Mouse (Mus musculus): Measurements from ENCODE around the gene Tec.
A peak's percentile ranks its signal among the peaks of the same experiment; 100 is the strongest.

Tec gene

GRCm38 (mm10) chr5:72736868-72737267, 131.4 kb downstream of the Tec start:
- DNase-seq (ENCODE audit: low spot score in 2 of 2) = no peak

GRCm38 (mm10) chr5:72736437-72736836, 131.8 kb downstream of the Tec start:
- DNase-seq (ENCODE audit: low spot score in 2 of 2) = no peak

GRCm38 (mm10) chr5:72735763-72736162, 132.5 kb downstream of the Tec start:
- DNase-seq (ENCODE audit: low spot score in 2 of 2) = no peak

- DNase-seq (ENCODE audit: low spot score in 2 of 2) = no peak
These were observed 135.4 kb downstream of the Tec start for GRCm38 (mm10) chr5:72732885-72733284.

GRCm38 (mm10) chr5:72725404-72725803, 142.9 kb downstream of the Tec start:
- no peak for DNase-seq (ENCODE audit: low spot score in 2 of 2)

- DNase-seq (ENCODE audit: low spot score in 2 of 2) = no peak
These were observed 144.9 kb downstream of the Tec start for GRCm38 (mm10) chr5:72723429-72723828.

- DNase-seq (ENCODE audit: low spot score in 2 of 2) = no peak
These were observed 147.7 kb downstream of the Tec start for GRCm38 (mm10) chr5:72720587-72720986.

GRCm38 (mm10) chr5:72710572-72711278, 157.6 kb downstream of the Tec start:
- peak; percentile 51 to 71 for DNase-seq (ENCODE audit: low spot score in 2 of 2)

- DNase-seq (ENCODE audit: low spot score in 2 of 2) = no peak
These were observed 158.3 kb downstream of the Tec start for GRCm38 (mm10) chr5:72709976-72710375.

GRCm38 (mm10) chr5:72709451-72709850, 158.8 kb downstream of the Tec start:
- DNase-seq (ENCODE audit: low spot score in 2 of 2) = no peak

- DNase-seq (ENCODE audit: low spot score in 2 of 2) = no peak
These were observed 161.6 kb downstream of the Tec start for GRCm38 (mm10) chr5:72706722-72707121.

GRCm38 (mm10) chr5:72706095-72706494, 162.2 kb downstream of the Tec start:
- DNase-seq (ENCODE audit: low spot score in 2 of 2) = no peak
